Mouse (Mus musculus): ENCODE data around the gene Cntrl. TPM values are rescaled to one million over a fixed set of nuclear protein-coding genes. Genes with fewer than 3 reads are reported as not detected.

Gene Cntrl
- polyA plus RNA-seq, 1 experiment = 20.4 TPM

GRCm38 (mm10) chr2:35193976-35194375, 84.7 kb downstream of the Cntrl start:
- peaks cover 1% of the 10 kb centered on the region for H3K36me3 ChIP-seq (ENCODE audit: control insufficient read depth, insufficient read depth, low read length)
- no peaks in the 10 kb centered on the region for H3K4me1 ChIP-seq (ENCODE audit: control insufficient read depth, insufficient read depth, low read length)
- no peak overlapping the region for H3K27ac ChIP-seq (ENCODE audit: control insufficient read depth, insufficient read depth, low read depth, low read length)
- TF ChIP-seq CTCF (IDR thresholded peaks at IDR 0.05; ENCODE audit: control insufficient read depth, insufficient read depth, insufficient replicate concordance, low read depth, low read length) = no peak
- TF ChIP-seq POLR2A (IDR thresholded peaks at IDR 0.05; ENCODE audit: control insufficient read depth, low read depth, low read length) = no peak
- no peaks in the 10 kb centered on the region for H3K27me3 ChIP-seq (ENCODE audit: control insufficient read depth, insufficient read depth, low read length)
- H3K4me3 ChIP-seq (ENCODE audit: control insufficient read depth, low read depth, low read length) = no peak overlapping the region

- TF ChIP-seq POLR2A (IDR thresholded peaks at IDR 0.05; ENCODE audit: control insufficient read depth, low read depth, low read length) (no peak), CTCF (IDR thresholded peaks at IDR 0.05; ENCODE audit: control insufficient read depth, insufficient read depth, insufficient replicate concordance, low read depth, low read length) (no peak)
- H3K4me3 ChIP-seq (ENCODE audit: control insufficient read depth, low read depth, low read length) = no peak overlapping the region
- peaks cover 4% of the 10 kb centered on the region for H3K4me1 ChIP-seq (ENCODE audit: control insufficient read depth, insufficient read depth, low read length)
- no peaks in the 10 kb centered on the region for H3K27me3 ChIP-seq (ENCODE audit: control insufficient read depth, insufficient read depth, low read length)
- no peak overlapping the region for H3K27ac ChIP-seq (ENCODE audit: control insufficient read depth, insufficient read depth, low read depth, low read length)
- H3K36me3 ChIP-seq (ENCODE audit: control insufficient read depth, insufficient read depth, low read length) = peaks cover 1% of the 10 kb centered on the region; the same call in 1 of the 2 replicates
Measured at GRCm38 (mm10) chr2:35195626-35196544, 86.6 kb downstream of the Cntrl start.

GRCm38 (mm10) chr2:35199541-35199940, 90.2 kb downstream of the Cntrl start:
- Histone ChIP-seq H3K27ac (ENCODE audit: control insufficient read depth, insufficient read depth, low read depth, low read length) (no peak overlapping the region), H3K36me3 (ENCODE audit: control insufficient read depth, insufficient read depth, low read length) (no peaks in the 10 kb centered on the region), H3K27me3 (ENCODE audit: control insufficient read depth, insufficient read depth, low read length) (no peaks in the 10 kb centered on the region), H3K4me3 (ENCODE audit: control insufficient read depth, low read depth, low read length) (peak overlapping the region; percentile 100), H3K4me1 (ENCODE audit: control insufficient read depth, insufficient read depth, low read length) (peaks cover 4% of the 10 kb centered on the region)
- TF ChIP-seq CTCF (IDR thresholded peaks at IDR 0.05; ENCODE audit: control insufficient read depth, insufficient read depth, insufficient replicate concordance, low read depth, low read length) (no peak), POLR2A (IDR thresholded peaks at IDR 0.05; ENCODE audit: control insufficient read depth, low read depth, low read length) (no peak)

GRCm38 (mm10) chr2:35199971-35200897, 90.9 kb downstream of the Cntrl start:
- H3K4me3 ChIP-seq (ENCODE audit: control insufficient read depth, low read depth, low read length) = peak overlapping the region; percentile 100
- no peaks in the 10 kb centered on the region for H3K27me3 ChIP-seq (ENCODE audit: control insufficient read depth, insufficient read depth, low read length)
- no peaks in the 10 kb centered on the region for H3K36me3 ChIP-seq (ENCODE audit: control insufficient read depth, insufficient read depth, low read length)
- no peak for TF ChIP-seq POLR2A (IDR thresholded peaks at IDR 0.05; ENCODE audit: control insufficient read depth, low read depth, low read length)
- no peak for TF ChIP-seq CTCF (IDR thresholded peaks at IDR 0.05; ENCODE audit: control insufficient read depth, insufficient read depth, insufficient replicate concordance, low read depth, low read length)
- peak overlapping the region; percentile 99 for H3K27ac ChIP-seq (ENCODE audit: control insufficient read depth, insufficient read depth, low read depth, low read length)
- H3K4me1 ChIP-seq (ENCODE audit: control insufficient read depth, insufficient read depth, low read length) = peaks cover 4% of the 10 kb centered on the region

- Histone ChIP-seq H3K27me3 (ENCODE audit: control insufficient read depth, insufficient read depth, low read length) (no peaks in the 10 kb centered on the region), H3K27ac (ENCODE audit: control insufficient read depth, insufficient read depth, low read depth, low read length) (peak within 1 kb of the TSS; percentile 99), H3K36me3 (ENCODE audit: control insufficient read depth, insufficient read depth, low read length) (no peaks in the 10 kb centered on the region), H3K4me3 (ENCODE audit: control insufficient read depth, low read depth, low read length) (peak within 1 kb of the TSS; percentile 100), H3K4me1 (ENCODE audit: control insufficient read depth, insufficient read depth, low read length) (peaks cover 4% of the 10 kb centered on the region)
- peak; percentile 97 for TF ChIP-seq POLR2A (IDR thresholded peaks at IDR 0.05; ENCODE audit: control insufficient read depth, low read depth, low read length)
- TF ChIP-seq CTCF (IDR thresholded peaks at IDR 0.05; ENCODE audit: control insufficient read depth, insufficient read depth, insufficient replicate concordance, low read depth, low read length) = 0 out of 2 replicates have a peak, but pooled peaks have one; percentile 13
Measured at GRCm38 (mm10) chr2:35200898-35201668, 91.8 kb downstream of the Cntrl start, which contains the start of gene Rab14. Gene Rab14 (minus strand): TSS chr2:35201120.

GRCm38 (mm10) chr2:35203729-35204128, 94.4 kb downstream of the Cntrl start:
- TF ChIP-seq POLR2A (IDR thresholded peaks at IDR 0.05; ENCODE audit: control insufficient read depth, low read depth, low read length) (no peak), CTCF (IDR thresholded peaks at IDR 0.05; ENCODE audit: control insufficient read depth, insufficient read depth, insufficient replicate concordance, low read depth, low read length) (no peak)
- H3K27ac ChIP-seq (ENCODE audit: control insufficient read depth, insufficient read depth, low read depth, low read length) = no peak overlapping the region

More at GRCm38 (mm10) chr2:35203729-35204128, 94.4 kb downstream of the Cntrl start:
- Histone ChIP-seq H3K36me3 (ENCODE audit: control insufficient read depth, insufficient read depth, low read length) (no peaks in the 10 kb centered on the region), H3K27me3 (ENCODE audit: control insufficient read depth, insufficient read depth, low read length) (no peaks in the 10 kb centered on the region), H3K4me3 (ENCODE audit: control insufficient read depth, low read depth, low read length) (no peak overlapping the region), H3K4me1 (ENCODE audit: control insufficient read depth, insufficient read depth, low read length) (peaks cover 4% of the 10 kb centered on the region)

All from testis, adult 2 months (tissue).